Mouse (Mus musculus) ES-CJ7 (cell line): ENCODE results near the gene Mettl17.
A peak's percentile ranks its signal among the peaks of the same experiment; 100 is the strongest.
"Not testable (repeated sequence)": the region's sequence is repeated elsewhere in the genome, so short reads cannot be mapped to it uniquely, and the experiment has no call there.

Experiments used
- DNase-seq: peaks from one replicate; pipeline ENCODE4 v3.0.0; 2011; ENCODE audit warnings: low read depth, low spot score

The Mettl17 gene

GRCm38 (mm10) chr14:51896539-51897170 is 12.0 kb downstream of the Mettl17 start:
- DNase-seq: peak; percentile 1

DNA sequence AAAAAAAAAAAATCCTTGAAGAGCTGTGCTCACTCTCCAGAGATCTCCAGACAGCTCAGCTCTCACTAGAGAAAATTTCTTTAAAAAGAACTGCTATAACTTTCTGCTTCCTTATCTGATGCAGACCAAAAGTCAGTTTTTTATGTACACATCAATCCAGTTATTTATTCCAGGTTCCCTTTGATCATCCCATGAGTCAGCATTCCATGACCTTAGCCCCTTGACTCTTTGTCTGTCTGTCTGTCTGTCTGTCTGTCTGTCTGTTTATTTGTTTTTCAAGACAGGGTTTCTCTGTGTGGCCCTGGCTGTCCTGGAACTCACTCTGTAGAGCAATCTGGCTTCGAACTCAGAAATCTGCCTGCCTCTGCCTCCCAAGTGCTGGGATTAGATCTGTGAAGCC is 14.7 kb downstream of the Mettl17 start:
- DNase-seq: peak; percentile 2

- peak; percentile 69 for DNase-seq
Measured at GRCm38 (mm10) chr14:51902806-51903710, 18.4 kb downstream of the Mettl17 start.

GRCm38 (mm10) chr14:51903782-51904181 is 19.1 kb downstream of the Mettl17 start:
- DNase-seq: no peak

DNA sequence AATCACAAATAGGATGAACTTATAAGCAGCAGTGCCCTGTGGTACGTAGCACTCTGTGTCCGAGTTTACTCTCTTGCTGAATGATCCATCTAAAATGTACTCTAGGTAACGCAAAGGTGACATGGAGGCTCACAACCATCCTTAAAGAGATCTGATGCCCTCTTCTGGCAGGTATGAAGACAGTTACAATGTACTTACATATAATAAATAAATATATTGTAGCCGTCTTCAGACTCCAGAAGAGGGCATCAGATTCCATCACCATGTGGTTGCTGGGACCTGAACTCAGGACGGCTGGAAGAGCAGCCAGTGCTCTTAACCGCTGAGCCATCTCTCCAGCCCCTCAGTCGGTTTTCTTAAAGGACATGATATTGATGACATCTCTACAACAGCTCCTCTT is 20.1 kb downstream of the Mettl17 start:
- peak; percentile 48 for DNase-seq

DNA sequence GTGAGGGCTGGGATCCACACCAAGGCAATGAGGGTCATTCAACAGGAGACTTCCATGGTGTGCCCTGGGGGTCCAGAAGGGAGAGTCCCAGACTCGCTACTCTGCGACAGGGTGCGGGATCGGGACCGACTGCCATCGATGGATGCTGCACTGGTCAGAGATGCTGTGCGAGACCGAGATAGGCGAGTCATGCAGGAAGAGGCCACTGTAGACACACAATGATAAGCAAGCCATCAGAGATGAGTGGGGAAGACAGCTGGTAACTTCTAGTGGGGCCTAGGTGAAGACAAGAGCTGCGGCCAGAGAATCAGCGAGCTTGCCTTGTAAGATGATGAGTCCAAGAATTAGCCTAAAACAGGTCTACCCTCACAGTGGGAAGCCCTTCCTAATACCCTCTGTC is 21.5 kb downstream of the Mettl17 start:
- no peak for DNase-seq

DNA sequence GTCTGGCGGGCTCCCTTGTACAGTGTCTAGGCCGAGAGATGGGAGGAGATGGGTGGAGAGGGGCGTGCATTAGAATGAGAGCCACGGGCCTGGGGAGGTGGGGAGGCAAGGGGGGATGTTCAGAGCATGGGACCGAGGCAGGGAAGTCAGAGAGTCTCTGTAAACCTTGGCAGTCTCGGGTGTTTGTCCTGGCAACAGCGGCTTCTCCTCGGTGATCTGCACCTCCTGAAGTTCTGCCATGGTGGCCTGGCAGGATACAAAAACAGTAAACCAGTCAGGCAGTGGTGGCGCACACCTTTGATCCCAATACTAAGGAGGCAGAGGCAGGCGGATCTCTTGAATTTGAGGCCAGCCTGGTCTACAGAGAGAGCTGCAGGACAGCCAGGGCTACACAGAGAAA is 26.7 kb downstream of the Mettl17 start:
- no peak for DNase-seq

- peak; percentile 32 for DNase-seq
Measured at GRCm38 (mm10) chr14:51912391-51913061, 27.9 kb downstream of the Mettl17 start.

DNA sequence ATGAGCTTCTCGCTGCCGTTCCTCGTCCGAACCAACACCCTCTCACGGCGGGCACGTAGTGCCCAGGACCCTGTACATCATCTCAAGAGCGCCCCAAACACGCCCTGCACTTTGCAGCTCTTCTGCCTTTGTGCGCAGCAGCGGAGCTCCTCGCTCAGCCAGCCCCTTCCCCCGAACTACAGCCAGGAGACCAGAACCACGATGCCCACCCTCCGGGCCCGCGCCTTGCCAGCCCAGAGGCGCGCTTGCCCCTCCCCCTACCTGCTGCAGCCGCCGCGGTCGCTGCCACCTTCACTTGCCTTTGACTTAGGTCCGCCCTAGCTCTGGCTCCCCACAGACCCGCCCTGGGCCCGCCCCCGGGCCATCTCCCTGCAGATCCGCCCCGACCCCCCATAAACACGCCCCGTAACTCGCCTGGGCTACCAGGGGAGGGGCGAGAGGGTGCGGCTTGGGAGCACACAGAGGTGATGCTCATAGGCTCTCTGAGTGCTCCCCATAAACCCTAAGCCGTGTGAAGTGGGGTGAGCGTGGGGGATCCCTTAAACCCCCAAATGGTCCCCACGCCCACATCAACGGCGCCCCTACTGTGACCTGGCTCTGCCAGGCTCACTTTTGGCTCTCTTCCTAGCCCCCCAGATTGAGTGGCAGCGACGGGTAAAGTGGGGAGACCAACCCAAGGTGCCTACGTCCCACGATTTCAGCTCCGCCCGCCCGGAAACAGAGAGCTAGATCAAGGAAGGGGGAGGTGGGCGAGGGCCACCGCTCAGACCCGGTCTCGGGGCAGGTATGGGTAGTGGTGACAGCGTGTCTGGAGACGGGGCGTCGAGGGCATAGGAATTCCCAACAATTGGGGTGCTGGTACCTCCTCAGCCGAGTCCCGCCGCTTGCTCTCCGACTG is 28.7 kb downstream of the Mettl17 start:
- peak; percentile 86 for DNase-seq

DNA sequence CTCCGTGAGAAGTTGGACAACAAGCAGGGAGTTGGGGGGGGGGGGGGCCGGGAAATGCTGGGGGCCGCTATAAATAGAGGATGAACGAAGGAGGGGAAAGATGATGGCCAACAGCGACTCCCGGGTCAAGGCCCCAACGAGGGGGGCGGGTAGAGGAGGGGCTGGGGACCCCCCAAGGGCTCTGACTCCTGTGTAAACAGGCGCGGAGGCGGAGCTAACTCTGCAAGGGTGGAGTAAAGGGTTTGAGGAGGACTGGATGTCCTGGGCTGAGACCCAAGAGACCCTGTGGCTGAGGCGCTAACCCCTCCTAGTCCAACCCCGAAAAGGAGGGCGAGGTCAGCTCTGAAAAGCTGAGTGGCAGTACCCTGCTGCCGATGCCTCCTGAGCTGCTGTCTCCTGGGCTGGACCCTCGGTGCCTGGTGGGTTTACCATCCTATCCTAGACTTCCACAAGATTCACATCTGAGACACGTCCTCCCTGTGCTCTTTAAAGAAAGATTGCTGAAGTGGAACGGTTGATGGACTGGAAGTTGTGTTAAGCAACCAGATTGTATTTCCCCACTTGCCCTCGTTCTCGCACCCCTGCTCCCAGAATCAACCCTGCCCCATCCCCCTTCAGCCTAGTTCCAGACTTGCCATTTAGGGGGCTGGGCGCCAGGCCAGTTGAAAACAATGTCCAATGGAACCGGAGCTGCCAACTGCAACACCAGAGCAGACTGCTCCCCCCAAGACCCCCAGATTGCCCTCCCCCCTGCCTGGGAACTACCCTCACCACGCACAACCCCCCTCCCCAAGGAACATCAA is 29.5 kb downstream of the Mettl17 start, which contains the start of gene Ndrg2:
Gene Ndrg2 (minus strand): TSS at position 199 of the 803 bp plus-strand sequence.
- DNase-seq: peak; percentile 53

DNA sequence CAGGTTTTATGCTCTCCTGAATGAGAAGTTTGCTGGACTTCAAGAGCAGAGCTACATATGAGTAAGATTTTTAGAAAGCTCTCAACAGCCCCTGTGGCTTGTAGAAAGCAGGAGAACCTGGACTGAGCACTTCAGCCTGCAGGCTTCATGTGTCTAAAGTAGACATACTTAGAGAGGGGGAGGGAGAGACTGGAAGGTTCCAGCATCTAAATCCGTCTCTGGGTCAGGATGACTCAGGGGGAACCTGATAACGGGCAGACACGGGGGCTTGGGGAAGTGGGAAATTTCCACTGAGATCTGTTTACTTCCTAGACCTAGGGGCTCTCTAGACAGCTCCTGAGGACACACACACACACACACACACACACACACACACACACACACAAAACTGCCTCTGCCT is 30.4 kb downstream of the Mettl17 start:
- no peak for DNase-seq

- no peak for DNase-seq
Measured at GRCm38 (mm10) chr14:51916539-51916938, 31.9 kb downstream of the Mettl17 start.

GRCm38 (mm10) chr14:51918125-51918524 is 33.5 kb downstream of the Mettl17 start, which contains the start of gene Tppp2:
Tppp2 (plus strand) TSS chr14:51918425.
- no peak for DNase-seq

GRCm38 (mm10) chr14:51918966-51919365 is 34.3 kb downstream of the Mettl17 start:
- DNase-seq: no peak

DNA sequence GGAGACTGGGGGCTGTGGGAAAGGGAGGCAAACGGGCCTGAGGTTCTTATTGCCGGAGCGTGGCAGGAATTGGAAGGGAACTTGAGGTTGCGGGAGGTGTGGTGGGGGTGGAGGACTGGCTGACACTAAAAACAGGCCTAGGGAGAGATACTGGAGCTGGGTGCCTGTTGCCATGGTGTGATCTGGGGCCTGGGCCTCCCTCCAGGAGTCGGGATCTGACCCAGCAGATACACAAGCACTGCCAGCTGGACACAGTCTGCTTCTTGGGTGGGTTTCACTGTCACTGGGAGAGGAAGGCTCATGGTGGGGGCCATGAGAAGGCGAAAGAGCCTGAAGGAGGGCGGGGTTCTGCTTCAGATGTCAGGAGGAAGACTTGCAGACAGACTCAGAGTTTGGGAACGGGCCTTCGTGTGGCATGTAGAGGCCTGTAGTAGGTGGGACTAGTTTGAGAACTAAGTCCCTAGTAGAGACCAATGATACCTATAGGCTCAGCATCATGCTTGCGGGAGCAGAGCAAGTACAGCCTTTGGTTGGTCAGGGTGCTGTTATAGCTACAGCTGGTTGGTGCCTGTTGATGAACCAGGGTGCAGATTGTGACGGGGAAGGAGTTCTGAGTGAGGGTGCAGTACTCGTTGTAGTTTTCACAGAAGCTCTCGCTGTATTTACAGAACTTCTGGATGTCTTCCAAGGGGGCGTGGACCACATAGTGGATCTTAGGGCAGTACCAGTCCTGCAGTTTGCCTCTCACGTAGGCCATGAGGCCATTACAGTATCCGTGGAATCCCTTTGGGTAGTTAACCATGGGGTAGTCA is 37.3 kb downstream of the Mettl17 start:
- no peak for DNase-seq

DNA sequence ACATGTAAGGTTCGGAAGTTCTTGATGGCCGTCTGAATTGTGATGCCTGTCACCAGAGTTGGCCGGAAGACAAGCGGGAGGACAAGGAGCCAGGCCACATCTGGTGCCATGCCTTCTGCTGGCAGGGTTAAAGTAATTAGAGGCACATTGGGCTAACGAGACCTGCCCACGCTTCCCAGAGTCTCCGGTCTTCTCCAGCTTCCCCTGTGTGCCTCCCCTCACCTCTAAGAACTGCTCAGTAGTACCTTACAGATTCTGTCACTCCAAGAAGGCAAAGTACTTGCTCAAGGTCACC is 37.9 kb downstream of the Mettl17 start, which contains the start of gene Rnase13:
Gene Rnase13 (minus strand): TSS at position 203 of the 295 bp plus-strand sequence.
- DNase-seq: no peak

DNA sequence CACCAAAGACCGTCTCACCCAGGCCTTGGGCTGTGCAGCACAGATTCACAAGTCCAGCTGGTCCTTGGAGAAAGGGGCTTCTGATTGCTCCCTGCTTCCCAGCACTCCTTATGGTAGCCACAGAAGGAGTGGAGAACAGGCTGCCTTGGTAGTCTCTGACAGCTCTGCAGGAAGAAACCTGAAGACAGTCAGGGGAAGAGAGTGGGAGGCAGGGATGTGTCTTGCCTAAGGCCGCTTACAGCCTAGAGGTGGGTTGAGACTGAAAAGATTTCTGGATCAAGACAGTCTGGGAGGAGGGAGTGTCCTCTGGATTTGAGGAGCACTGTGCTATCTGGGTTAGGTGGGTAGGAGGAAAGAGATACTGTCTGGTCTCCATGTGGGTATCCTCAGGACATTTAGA is 38.3 kb downstream of the Mettl17 start:
- DNase-seq: no peak

DNA sequence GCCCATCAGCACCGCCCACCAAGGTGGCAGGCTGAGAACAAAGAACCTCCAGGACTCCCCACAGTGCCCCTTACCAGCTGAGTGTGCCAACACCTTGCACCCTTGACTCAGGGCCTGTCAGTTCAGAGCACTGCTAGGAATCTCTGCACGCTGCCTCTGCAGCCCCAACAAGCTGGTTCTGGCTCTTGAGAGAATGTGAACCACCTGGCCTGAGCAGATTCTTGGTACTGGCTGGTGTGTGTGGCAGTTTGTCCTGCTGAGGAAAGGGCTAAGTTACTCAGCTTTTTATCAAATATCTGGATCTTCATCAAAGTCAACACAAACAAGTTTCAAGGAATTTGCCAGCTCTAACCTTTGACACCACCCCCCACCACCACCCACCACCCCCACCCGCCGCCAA is 38.9 kb downstream of the Mettl17 start:
- DNase-seq: no peak

DNA sequence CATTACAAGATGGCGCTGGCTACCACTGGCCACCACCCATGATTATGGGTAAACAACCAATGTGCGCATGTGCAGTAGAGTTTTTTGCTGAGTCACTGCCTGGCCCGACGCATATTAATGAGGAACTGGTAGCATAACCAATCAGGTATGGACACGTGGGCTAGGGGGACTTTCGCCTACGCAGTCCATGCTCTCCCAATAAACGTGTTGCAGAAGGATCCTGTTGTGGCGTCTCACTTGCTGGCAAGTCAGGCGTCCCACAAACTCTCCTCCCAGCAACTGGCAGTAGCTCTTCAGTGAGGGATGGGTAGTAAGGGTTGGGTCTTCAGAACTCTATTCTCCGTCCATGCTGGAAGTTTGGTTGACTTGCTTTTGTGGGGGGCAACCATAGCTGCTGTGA is 42.3 kb downstream of the Mettl17 start:
- not testable (repeated sequence) for DNase-seq
